Mouse (Mus musculus) frontal cortex, postnatal 14 days (tissue): ENCODE measurements around the gene 4933427D14Rik.

Experiments used
- DNase-seq, 2 experiments: peaks; one replicate each; pipeline ENCODE4 v3.0.0; 2022; ENCODE audit warnings: low spot score in 2 of 2

Gene 4933427D14Rik

DNA sequence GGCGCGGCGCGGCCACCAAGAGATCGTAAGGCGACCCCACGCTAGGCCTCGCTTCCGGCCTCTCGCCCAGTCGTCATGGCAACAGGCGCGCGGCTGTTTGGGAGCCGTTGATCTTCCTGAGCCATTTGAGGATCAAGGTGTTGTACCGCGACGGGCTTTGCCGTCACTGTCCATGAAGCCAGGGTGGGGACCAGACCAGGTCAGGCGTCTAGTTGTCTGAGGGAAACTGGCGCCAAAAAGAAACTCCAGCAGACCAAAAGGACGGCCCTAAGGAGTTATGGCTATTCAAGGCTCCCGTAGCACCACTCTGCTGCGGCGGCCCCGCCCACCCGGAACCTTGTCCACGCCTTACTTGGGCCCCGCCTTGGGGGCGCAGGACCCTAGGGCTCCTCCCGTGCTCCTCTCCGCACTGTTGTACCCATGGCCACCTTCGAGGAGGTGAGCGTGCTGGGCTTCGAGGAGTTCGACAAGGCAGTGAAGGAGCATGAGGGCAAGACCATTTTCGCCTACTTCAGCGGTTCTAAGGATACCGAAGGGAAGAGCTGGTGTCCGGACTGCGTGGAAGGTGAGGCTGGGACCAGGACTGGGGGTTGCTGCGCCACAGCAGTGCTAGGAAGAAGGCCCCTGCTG is at the start of gene 4933427D14Rik, which contains the start of gene Txndc17:
Gene 4933427D14Rik, minus strand, starts transcription at position 256 of the 630 bp plus-strand sequence.
Gene Txndc17, plus strand, starts transcription at position 344 of the 630 bp plus-strand sequence.
- DNase-seq = peak; percentile 78 to 84

DNA sequence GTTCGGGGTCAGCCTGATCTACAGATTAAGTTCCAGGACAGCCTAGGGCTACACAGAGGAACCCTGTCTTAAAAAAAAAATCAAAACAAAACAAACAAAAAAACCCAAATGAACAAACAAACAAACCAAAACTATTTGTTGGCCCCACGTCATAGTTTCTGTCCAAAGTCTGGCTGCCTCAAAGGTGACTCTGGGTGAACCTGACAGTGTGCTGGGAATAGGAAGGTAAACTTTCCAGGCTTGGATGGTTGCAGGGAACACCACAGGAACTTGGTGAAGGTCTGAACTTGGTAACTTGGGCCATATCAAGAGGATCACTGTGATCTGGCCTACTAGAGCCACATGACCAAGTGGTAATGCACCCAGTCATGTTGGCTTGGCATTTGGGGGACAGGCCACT is 49.2 kb upstream of the 4933427D14Rik start:
- DNase-seq = no peak

DNA sequence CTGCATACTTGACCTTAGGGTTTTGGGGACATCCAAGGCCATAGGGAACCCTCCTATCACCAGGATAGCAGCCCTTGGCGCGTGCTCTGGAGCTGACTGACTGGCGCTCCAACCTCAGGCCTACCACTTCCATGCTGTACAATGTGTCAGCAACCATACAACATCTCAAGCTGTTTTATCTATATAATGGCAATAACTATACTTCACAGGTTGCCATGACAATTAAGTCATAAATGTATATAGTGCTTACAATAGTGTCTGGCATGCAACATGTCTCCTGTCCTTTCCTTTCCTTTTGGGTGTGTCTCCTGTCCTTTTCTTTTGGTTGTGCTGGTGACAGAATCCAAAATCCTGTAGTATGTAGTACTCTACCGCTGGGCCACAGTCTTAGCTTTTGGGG is 48.4 kb upstream of the 4933427D14Rik start:
- no peak for DNase-seq

DNA sequence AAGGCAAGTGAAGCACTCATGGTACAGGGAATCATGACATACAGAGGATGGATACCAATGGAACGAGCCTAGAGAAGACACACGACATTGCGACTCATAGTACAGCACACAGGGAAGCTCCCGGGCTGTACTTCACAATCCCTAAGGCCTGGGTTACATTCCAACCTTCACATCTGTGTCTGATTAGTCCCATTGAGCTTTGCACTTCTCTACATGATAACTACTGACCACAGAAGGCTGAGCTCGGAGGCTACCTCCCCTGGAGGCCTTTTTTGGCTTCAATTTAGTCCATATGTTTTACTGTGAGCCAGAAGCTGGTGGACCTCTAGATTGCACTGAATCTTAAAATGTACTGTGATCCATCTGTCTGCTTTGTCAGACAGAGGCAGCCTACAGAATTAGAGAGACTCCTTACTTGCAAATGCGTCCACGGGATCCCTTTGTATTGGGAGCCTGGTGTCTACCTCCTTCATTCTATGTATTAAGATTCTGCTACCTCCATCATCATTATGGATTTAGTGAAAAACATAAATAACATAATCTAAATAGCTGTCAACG is 38.0 kb upstream of the 4933427D14Rik start:
- no peak for DNase-seq

DNA sequence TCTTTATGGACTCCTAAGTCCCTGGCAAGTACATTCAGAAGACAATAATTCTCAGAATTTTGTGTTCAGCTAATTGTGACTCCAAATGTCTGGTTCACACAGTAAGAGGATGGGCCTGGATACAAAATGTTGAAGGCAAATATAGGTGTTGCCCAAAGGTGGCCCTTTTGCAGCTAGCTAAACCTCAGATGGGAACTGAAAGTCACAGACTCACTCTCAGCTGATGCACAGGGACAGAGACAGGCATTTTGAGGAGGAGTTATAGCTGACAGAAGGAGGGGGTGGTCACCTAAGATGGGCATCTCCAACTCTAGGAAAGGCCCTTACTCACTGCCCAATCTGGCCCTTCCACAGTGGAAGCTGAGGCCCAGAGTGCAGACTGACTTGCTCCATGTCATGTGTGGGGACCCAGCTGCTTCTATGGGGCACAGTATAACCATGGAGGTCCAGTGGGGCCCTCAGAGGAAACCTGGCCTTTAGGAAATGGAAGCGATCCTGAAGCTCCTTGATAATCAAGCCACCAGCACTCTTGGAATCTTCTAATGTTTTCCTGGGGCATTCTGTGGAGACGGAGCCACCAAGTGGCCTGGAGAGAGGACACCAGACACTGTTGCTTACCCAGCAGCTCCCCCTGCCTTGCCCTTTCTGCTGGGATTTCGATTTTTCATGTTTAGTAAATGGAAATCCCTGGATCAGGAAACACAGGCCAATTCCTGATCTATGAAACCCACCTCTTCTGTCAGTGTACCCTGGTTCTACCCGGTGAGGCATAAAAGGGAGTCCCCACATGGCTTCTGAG is 33.0 kb upstream of the 4933427D14Rik start:
- no peak for DNase-seq

DNA sequence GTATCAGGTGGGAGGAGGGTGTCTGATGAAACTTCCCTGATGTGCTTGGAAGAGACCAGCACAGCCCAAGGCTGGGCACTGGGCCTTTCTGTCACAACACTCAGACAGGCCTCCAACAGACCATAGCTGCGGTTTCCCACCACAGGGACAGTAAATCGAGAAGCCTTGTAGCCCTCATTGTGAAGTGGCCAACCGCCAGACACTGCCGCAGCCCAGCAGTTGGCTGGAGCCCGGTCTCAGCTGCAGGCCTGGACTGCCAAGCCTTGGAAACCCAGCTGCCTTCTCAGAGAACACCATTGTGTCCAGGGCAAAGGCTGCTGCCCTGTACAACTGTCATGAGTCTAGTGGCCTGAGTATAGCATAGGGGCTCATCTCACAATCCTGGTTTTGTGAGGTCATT is 26.8 kb upstream of the 4933427D14Rik start:
- DNase-seq = peak in 1 of 2 experiments; percentile 50

DNA sequence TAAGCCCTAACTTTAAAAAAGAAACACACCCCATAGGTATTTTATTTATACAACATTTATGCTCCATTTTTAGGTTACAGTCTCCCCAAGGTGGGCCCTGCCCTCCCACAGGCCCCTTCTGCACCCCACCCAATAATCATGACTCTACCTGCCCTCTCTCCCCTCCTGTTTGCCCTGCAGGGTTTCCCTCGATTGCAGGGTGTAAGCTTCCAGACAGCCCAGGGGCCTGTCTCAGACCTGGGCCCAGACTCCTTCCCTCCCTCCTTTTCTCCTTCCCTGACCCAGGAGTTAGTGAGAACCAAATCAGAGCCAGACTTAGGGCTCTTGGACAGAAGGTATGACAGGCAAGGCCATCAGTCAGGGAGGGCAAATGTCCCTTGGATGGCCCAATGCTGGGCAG is 25.7 kb upstream of the 4933427D14Rik start:
- DNase-seq = no peak

DNA sequence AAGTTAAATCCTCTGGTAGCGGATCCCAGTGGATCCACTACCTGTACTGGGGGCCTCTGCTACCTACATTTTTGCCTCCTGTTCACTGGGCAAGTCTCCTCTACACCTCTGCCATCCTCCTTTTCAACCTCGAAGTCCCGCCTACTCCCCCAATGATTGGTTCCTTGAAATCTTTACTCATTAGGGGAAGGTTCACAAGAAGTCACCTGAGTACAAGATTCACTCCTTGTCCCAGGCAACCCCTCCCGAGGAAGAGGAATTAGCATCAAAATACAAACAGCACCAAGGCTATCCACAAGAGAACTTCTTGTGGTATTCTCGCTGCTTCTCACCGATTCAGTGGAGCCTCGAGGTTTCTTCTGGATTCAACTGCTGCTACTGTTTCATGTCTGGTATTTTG is 24.8 kb upstream of the 4933427D14Rik start:
- no peak for DNase-seq

DNA sequence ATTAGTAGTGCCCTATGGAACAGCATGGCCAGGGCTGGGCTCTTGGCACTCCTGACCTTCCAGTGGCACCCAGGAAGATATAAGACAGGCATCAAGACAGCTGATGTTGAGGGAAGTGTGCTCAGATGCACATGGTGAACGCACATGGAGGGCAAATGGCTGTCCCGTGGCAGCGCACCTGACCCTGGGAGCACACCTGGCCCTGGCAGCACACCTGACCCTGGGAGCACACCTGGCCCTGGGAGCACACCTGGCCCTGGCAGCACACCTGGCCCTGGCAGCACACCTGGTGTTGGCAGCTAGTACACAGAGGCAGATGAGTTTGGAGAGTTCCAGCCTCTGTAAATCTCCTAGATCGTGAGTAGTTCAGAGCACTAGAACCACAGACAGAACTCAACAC is 21.3 kb upstream of the 4933427D14Rik start:
- DNase-seq = no peak

DNA sequence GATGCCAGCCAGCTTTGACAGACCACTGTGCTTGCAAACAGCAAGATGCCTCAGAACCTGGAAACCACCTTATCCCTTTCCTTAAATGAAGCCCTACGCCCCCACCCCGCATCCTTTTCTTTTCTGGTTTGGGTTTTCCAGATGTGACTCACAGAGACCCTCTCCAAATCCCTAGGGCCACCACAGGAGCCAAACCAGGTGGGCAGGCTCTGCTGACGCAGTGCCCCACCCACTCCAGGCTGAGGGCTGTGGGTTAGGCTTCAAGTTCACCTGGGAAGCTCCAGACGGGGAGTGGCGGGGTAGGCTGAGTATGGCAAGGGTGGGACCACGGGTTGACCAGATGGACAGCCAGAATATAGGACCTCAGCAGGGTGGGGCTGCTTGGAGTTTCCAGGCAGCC is 19.6 kb upstream of the 4933427D14Rik start:
- DNase-seq = no peak

DNA sequence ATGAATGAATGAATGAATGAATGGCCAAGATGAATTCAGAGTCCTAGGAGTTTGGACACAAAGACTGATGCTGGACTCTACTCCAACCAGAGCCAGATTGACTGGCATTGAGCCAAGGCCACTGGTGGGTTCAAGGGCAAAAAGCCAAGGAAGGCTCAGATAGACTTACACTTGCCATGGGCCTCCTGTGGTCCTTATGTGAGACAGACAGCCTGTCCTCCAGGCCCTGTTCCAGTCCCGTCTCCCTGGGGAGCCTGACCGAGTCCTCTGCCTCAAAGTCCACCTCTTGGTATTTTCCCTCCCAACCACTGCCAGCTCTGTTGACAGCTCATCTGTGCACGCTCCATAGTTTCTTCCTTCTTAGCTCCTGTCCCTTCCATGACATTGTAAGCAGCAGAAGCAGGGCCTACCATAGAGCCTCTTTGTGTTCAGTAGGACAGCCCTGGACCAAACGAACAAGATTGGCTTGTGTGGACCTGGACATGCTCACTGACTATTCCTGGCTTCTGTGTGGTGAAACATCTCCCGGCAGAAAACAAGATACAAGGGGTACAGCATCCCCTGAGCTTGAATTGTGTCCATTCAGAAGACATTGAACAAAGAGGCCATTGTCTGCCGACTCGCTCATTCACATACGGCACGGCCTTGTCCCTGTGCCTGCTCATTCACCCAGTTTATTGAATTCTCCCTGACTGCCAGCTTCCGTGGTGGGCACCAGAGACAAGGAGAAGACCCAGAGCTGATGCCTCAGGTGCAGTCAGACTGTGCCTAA is 18.9 kb upstream of the 4933427D14Rik start:
- DNase-seq = no peak

DNA sequence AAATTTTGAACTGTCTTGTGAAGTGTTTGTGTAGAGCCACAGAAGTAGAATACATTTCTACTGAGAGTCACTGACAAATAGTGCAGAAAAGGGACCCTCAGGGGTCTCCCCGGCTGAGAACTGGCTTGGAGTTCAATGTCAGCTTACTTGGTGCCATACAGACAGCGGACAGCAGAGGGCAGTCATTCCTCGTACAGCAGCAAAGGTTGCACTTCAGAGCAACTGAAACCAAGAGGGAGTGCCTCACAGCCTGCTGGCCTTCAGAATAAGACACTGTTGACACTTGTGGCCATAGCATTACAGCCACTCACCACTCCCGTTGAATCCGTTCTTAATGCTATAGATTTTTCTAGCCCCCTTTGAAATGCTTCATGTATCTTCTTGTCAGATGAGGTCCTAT is 17.6 kb upstream of the 4933427D14Rik start:
- DNase-seq = peak; percentile 59 to 82

DNA sequence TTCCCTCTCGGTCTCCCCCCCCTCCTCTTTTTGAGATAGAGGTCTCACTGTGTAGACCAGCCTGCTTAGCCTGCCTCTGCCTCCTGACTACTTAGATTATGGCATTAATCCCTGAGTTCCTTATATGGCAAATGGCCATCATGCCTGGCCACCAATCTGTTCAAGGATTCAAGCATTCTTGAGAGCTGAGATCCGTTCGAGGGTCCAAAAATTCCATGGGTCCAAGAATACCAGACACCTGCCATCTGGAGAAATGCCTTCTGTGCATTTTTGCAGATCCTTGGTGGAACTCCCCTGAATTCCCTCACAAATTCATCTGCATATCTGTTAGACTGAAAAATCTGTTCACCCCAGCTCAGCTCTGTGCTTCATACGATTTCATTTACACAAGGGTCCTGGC is 16.2 kb upstream of the 4933427D14Rik start:
- DNase-seq = no peak

DNA sequence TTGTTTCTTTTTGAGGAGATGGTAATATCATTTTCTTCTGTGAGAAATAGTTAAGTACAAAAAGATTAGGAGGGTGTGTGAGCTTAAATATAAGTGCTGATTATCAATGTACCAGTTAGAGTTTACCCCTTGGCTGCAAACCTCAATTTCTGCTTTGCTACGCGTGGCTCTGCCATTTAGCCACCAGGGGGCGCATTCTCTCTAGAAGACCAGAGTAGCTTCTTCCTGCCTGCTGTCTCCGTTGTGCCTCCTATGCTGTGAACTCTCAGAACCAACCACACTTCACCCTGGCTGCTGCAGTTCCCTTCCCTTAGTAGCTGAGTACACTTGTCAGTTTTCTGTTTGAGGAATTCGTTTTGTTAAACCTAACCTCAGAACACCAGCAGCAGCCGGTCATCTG is 14.0 kb upstream of the 4933427D14Rik start:
- DNase-seq = peak in 1 of 2 experiments; percentile 63

DNA sequence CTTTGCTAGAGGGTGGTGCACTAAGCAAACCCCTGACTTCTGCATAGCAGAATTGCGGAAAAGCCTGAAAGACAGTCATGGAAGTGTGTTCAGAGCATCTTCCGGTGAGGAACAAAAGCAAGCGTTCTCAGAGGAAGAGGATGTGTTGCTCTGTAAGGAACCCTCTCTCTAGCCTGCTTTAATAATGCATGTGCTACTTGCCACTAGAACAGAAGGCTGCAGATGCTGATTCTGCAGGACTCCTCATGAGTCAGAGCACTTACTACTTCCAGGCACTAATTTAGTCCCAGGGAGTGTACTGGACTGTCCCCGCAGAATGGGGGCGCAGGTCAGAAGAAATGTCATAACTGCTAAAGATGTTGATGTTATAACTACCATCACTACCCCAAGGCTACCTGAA is 9.9 kb upstream of the 4933427D14Rik start:
- no peak for DNase-seq

DNA sequence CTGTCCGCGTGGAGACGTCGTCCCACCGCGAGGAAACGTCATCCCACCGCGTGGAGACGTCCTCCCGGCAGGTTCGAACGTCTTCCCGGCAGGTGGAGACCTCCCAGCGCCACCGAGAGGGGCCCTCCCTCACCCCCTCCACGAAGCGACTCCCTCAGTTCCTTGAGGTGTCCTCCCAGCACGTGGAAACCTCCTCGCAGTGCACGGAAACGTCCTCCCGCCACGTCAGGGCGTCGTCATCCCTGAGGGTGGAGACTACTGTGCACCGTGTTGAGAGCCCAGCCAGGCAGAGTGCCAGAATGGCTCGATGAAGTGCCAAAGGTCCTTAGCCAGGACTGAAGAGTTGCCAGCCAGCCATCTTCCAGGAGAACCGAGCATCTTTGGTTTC is 8.1 kb upstream of the 4933427D14Rik start, which contains the start of gene Med31:
Gene Med31, minus strand, starts transcription at position 183 of the 388 bp plus-strand sequence.
- peak in 1 of 2 experiments; percentile 64 for DNase-seq

DNA sequence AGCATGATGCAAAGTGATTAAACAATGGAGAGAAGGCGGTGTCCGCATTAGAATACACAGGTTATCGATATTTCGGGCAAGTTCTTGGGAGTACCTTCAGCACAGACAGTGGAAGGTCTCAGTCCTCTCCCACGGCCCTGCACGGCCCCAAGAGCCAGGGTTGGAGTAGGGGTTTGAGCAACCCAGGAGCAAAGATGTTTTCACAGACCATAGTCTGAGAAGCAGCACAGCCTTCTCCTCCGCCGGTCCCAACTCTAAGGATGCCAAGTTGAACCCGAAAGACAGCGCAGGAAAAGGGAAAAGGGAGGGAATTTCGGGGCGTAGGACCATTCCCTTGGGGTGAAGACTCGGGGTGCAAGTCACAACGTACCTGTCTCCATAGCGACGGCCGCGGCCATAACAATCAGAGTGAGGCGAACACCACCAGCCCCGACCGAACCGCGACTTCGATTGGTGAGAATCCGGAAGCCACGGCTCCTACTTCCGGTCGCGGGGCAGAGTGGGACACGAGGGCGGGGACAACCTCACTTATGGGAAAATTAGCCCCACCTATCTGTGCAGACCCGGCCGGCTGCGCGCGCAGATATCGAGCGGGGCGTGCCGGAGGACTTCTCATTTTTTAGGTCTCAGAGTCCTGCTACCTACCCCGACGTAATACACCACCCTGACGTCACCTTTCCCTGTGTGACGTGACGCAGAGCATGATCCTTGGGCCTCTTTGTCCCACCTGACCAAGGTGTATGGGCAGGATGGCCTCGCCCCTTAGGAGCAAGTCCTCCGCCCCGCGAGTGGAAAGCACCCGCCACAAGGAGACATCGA is 7.5 kb upstream of the 4933427D14Rik start:
- peak; percentile 93 for DNase-seq

DNA sequence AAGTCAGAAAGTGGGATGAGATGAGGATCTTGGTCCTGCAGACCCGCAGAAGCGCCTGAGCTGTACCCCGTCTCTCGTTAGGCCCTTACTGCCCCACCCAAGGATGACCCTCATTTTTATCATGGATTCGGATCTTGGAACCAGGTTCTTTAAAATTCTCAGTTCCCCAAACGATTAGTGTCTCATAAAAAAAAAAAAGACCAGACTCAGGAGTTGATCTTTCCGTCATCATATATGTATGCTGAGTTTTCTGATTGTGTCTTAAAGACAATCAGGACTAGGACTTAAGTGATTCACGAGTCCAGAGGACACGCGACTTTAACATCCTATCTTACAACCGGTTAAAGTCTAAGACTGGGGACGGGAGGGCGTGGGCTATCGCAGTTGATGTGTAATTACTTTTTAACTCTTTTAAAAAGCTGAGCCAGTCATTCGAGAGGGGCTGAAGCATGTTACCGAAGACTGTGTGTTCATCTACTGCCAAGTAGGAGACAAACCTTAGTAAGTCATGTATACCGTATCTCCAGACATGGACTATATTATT is 647 bp upstream of the 4933427D14Rik start:
- no peak for DNase-seq

DNA sequence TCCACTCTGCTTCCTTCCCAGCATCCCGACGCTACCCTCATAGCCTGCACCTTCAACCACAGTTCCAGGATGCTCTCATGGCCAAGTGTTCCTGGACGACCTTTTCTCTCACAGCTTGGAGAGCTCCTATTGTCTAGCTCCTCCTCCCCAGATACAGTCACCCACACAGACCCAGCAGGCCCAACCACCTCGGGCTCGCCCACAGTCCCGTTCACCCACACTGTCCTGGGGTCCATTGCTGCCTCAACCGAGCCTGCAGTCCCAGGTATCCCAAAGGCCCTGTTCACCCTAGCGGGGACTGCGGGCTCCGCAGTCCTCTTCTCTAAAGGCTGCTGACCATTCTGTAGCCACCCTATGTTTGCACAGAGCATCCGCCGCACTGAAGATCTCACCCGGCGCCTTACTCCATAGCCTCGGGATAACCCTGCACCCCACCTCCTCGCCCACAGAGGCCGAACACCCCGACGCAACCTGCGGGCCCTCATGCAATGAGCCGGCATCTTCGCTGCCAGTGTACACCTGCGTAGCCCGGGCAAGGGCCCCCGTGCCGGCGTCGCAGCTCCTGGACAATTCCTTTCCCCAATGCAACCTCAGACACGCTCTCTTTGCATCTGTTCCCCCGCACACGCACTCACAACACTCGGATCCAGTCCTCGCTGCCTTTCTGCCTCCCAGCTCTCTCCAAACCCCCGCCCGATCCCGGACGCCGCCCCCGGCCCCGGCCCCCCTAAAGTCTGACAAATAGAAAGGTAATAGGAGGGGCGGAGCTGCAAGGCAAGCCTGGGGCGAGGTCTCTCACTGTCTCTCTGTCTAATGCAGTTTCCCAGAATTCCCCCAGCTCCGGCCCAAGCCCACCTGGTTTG is 687 bp downstream of the 4933427D14Rik start, which contains the start of gene Gm43951:
Gene Gm43951, minus strand, starts transcription at position 500 of the 863 bp plus-strand sequence.
- no peak for DNase-seq

DNA sequence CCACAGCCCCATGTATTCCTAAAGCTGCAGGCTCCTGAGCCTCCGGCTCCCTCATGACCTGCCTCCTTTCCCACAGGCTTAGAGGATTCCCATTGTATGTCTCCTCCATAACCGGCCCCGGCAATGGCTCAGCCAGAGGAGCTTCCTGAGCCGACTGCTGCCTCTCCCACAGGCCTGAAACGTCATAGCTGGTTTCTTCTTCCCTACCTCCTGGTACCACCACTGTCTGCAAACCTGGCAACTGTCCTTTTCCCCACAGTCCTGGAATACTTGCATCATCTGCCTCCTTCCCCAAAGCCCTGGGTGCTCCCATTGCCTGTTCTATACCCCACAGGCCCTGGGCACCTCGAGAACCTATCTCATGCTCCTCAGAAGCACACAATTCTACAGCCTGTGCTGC is 2.0 kb downstream of the 4933427D14Rik start:
- no peak for DNase-seq
